In the genomic region with DNA sequence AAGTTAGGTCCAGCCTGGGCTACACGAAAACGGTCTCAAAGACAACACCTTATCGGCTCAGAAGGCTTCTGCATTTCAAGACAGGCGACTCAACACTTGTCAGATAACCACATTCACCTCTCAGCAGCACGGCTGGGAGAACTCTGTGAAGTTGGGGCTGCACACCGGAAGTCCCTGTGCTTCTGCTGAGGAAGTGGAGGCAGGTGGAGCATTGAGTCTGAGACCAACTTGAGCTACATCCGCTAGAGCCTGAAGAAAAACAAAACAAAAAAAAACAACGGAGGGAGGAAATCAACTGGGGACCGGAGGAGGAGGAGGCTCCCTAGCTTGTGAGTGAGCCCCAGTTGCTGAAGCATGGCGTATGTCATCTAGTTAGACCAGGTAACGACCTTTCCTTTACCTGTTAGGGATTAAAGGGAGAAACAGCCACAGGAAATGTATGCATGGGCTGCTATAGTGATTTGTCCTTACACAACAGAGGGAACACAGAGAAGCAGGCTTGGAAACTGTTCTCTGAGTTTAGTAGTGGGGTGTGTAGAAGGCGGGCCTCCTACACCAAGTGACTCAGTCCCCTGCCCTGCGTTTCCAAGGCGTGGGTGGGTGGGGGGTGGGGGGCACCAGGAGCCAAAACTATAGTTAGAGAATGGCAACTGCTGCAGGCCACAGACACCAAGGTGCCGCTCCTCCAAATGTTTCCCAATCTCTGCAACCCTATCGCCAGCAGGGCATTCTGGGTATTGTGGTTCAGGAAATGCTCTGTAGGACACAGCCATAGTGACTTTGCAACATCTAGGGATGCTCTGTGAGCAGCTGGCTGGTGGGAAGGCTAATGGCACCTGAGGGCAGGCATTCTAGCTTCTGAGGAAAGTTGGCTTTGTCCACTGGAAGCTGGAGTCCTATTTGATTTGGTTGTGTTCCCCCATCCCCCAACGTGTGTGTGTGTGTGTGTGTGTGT, we compare ENCODE assay signal across 7 mouse cellular contexts. TPM values are rescaled to one million over a fixed set of nuclear protein-coding genes. Genes with fewer than 3 reads are reported as not detected.
A peak's percentile ranks its signal among the peaks of the same experiment; 100 is the strongest.
DNase-seq lines count a peak whose midpoint lies in the region; ATAC-seq and TF ChIP-seq lines count a peak whose summit lies in the region.

A gene (plus strand): TSS at position 199 of the 955 bp plus-strand sequence.

- no peak within 1 kb of the TSS for H3K4me2 ChIP-seq in midbrain, postnatal 0 days (ENCODE audit: low read depth, low read length, poor library complexity, severe bottlenecking)

- H3K27ac ChIP-seq in MEL (ENCODE audit: control insufficient read depth, low read depth, low read length), result peak within 1 kb of the TSS; percentile 99
- H3K27ac ChIP-seq in midbrain, postnatal 0 days (ENCODE audit: low read depth, low read length), result no peak within 1 kb of the TSS

- H3K79me2 ChIP-seq in MEL (ENCODE audit: control insufficient read depth, insufficient read depth, low read length, poor library complexity), result peaks cover 33% of the 10 kb centered on the region

- intact Hi-C loops in heart, postnatal 25 days (cut with DNase I), result no loop called here
- intact Hi-C loops in left cerebral cortex, postnatal 36 days (cut with DNase I), result no loop called here

- peak within 1 kb of the TSS; percentile 68 for H3K9ac ChIP-seq in MEL (ENCODE audit: control insufficient read depth, low read depth, low read length, poor library complexity, severe bottlenecking)
- H3K9ac ChIP-seq in midbrain, postnatal 0 days (replicated peaks; ENCODE audit: low read length, poor library complexity, severe bottlenecking), result no peak within 1 kb of the TSS

- H3K9me3 ChIP-seq in MEL (replicated peaks; ENCODE audit: insufficient read depth, low read length), result no peaks in the 10 kb centered on the region
- no peaks in the 10 kb centered on the region for H3K9me3 ChIP-seq in midbrain, postnatal 0 days (ENCODE audit: low read length)

- H3K36me3 ChIP-seq in MEL (ENCODE audit: control insufficient read depth in 1 of 2, insufficient read depth in 2 of 2, low read length in 2 of 2), result peaks cover 0 to 36% of the 10 kb centered on the region in 2 experiments; a peak in 2 of 4 replicates
- H3K36me3 ChIP-seq in midbrain, postnatal 0 days (ENCODE audit: insufficient read depth, low read length), result no peaks in the 10 kb centered on the region

- no peak for TF ChIP-seq RAD21 in MEL (IDR thresholded peaks at IDR 0.05; ENCODE audit: low read depth, low read length)

- no peak for TF ChIP-seq CTCF in MEL (IDR thresholded peaks at IDR 0.05 in 2 of 3, conservative IDR thresholded peaks at IDR 0.05 in 1 of 3; ENCODE audit: control insufficient read depth in 1 of 3, insufficient read depth in 1 of 3, low read depth in 2 of 3, low read length in 3 of 3, poor library complexity in 1 of 3, severe bottlenecking in 1 of 3)
- TF ChIP-seq CTCF in midbrain, postnatal 0 days (IDR thresholded peaks at IDR 0.05), result no peak

- peaks cover 9 to 28% of the 10 kb centered on the region in 2 experiments for H3K4me1 ChIP-seq in MEL (ENCODE audit: control insufficient read depth in 1 of 2, insufficient read depth in 2 of 2, low read length in 2 of 2)
- no peaks in the 10 kb centered on the region; the same call in 1 of the 2 replicates for H3K4me1 ChIP-seq in midbrain, postnatal 0 days (ENCODE audit: insufficient read depth, low read length)

- H3K27me3 ChIP-seq in MEL (ENCODE audit: control insufficient read depth in 1 of 2, insufficient read depth in 2 of 2, low read length in 2 of 2), result no peaks in the 10 kb centered on the region
- no peaks in the 10 kb centered on the region for H3K27me3 ChIP-seq in midbrain, postnatal 0 days (ENCODE audit: insufficient read depth, low read length)

- H3K4me3 ChIP-seq in MEL (ENCODE audit: control insufficient read depth in 1 of 2, insufficient read depth in 1 of 2, low read depth in 2 of 2, low read length in 2 of 2), result peak within 1 kb of the TSS; percentile 61 to 67
- no peak within 1 kb of the TSS for H3K4me3 ChIP-seq in midbrain, postnatal 0 days (ENCODE audit: low read depth, low read length)

- TF ChIP-seq POLR2A in MEL (IDR thresholded peaks at IDR 0.05; ENCODE audit: control insufficient read depth in 1 of 2, insufficient read depth in 1 of 2, low read depth in 1 of 2, low read length in 2 of 2, poor library complexity in 1 of 2), result peak in 1 of 2 experiments; percentile 52; a peak in 1 of 4 replicates

- ATAC-seq in erythroid progenitor cell, adult 5-6 weeks (replicated peaks; ENCODE audit: low FRiP score, poor library complexity, severe bottlenecking), result peak; percentile 80
- ATAC-seq in midbrain, postnatal 0 days (ENCODE audit: low FRiP score), result no peak

- WGBS in midbrain, postnatal 0 days, result 80% methylated on average over 17 of the region's 17 CpGs

- TF ChIP-seq EP300 in MEL (IDR thresholded peaks at IDR 0.05; ENCODE audit: low read depth in 1 of 2, low read length in 2 of 2), result peak; percentile 68 to 81

- DNase-seq in CD4-positive, CD25-positive, alpha-beta regulatory T cell, adult 2 months (ENCODE audit: low read depth, low spot score), result peak; percentile 91
- DNase-seq in MEL (ENCODE audit: low read depth, low spot score), result peak; percentile 96
- DNase-seq in heart, postnatal 25 days (ENCODE audit: low spot score), result no peak
- peak; percentile 18 to 39 for DNase-seq in left cerebral cortex, postnatal 36 days (ENCODE audit: low spot score in 2 of 2)
- no peak for DNase-seq in midbrain, postnatal 0 days (ENCODE audit: low spot score)
- no peak for DNase-seq in embryo, embryonic 11 days

TF ChIP-seq in MEL, 35 proteins besides CTCF, POLR2A, EP300 and RAD21 (continues in another document):
- TF ChIP-seq ZMIZ1 (IDR thresholded peaks at IDR 0.05; ENCODE audit: low read depth, low read length) (no peak), MAZ (IDR thresholded peaks at IDR 0.05; ENCODE audit: low read depth, low read length) (no peak), E2F4 (IDR thresholded peaks at IDR 0.05; ENCODE audit: borderline replicate concordance, low read depth, low read length) (no peak), KAT2A (conservative IDR thresholded peaks at IDR 0.05; ENCODE audit: low read depth, low read length) (no peak; the same call in 1 of the 2 replicates), ETS1 (IDR thresholded peaks at IDR 0.05; ENCODE audit: low read depth, low read length) (peak; percentile 81), MYB (IDR thresholded peaks at IDR 0.05; ENCODE audit: low read depth, low read length) (no peak), ELF1 (IDR thresholded peaks at IDR 0.05; ENCODE audit: low read depth, low read length) (peak; percentile 83), SIN3A (IDR thresholded peaks at IDR 0.05; ENCODE audit: low read length) (peak; percentile 83), ZC3H11A (IDR thresholded peaks at IDR 0.05; ENCODE audit: low read depth, low read length) (no peak), TAL1 (IDR thresholded peaks at IDR 0.05; ENCODE audit: low read length) (peak; percentile 69), POLR2AphosphoS5 (IDR thresholded peaks at IDR 0.05; ENCODE audit: borderline replicate concordance, low read depth, low read length) (no peak), MXI1 (IDR thresholded peaks at IDR 0.05; ENCODE audit: low read depth, low read length) (peak; percentile 39), UBTF (IDR thresholded peaks at IDR 0.05; ENCODE audit: borderline replicate concordance, insufficient read depth, low read depth, low read length) (no peak), RCOR1 (IDR thresholded peaks at IDR 0.05; ENCODE audit: low read depth, low read length) (peak; percentile 70), HCFC1 (IDR thresholded peaks at IDR 0.05; ENCODE audit: low read depth, low read length) (peak; percentile 86), ZNF384 (IDR thresholded peaks at IDR 0.05; ENCODE audit: low read depth, low read length) (peak; percentile 66), TBP (IDR thresholded peaks at IDR 0.05; ENCODE audit: low read depth, low read length) (peak; percentile 59), GATA1 (IDR thresholded peaks at IDR 0.05; ENCODE audit: low read depth, low read length) (peak; percentile 85), NELFE (IDR thresholded peaks at IDR 0.05; ENCODE audit: low read depth, low read length) (0 out of 2 replicates have a peak, but pooled peaks have one; percentile 9), USF2 (IDR thresholded peaks at IDR 0.05; ENCODE audit: borderline replicate concordance in 1 of 2, insufficient read depth in 1 of 2, low read depth in 1 of 2, low read length in 2 of 2) (no peak), MAX (IDR thresholded peaks at IDR 0.05; ENCODE audit: low read length) (peak; percentile 26), CHD2 (IDR thresholded peaks at IDR 0.05; ENCODE audit: low read length) (no peak), BHLHE40 (IDR thresholded peaks at IDR 0.05; ENCODE audit: borderline replicate concordance, low read depth, low read length) (no peak), JUND (IDR thresholded peaks at IDR 0.05; ENCODE audit: low read depth, low read length) (no peak), TCF12 (IDR thresholded peaks at IDR 0.05; ENCODE audit: low read depth, low read length) (peak; percentile 79), SMC3 (IDR thresholded peaks at IDR 0.05; ENCODE audit: low read depth, low read length) (no peak), MAFK (IDR thresholded peaks at IDR 0.05; ENCODE audit: borderline replicate concordance, low read depth, low read length) (no peak), MYC (IDR thresholded peaks at IDR 0.05; ENCODE audit: low read depth, low read length) (peak; percentile 51; the same call in 1 of the 2 replicates), NRF1 (IDR thresholded peaks at IDR 0.05; ENCODE audit: insufficient read depth, low read depth, low read length, poor library complexity, severe bottlenecking) (no peak), POLR2AphosphoS2 (IDR thresholded peaks at IDR 0.05; ENCODE audit: low read length) (no peak), CHD1 (IDR thresholded peaks at IDR 0.05; ENCODE audit: low read depth, low read length) (peak; percentile 54; the same call in 1 of the 2 replicates), USF1 (IDR thresholded peaks at IDR 0.05; ENCODE audit: low read depth, low read length) (no peak)

RNA-seq across cellular contexts. Expression of the gene that starts here (rescaled TPM):
- 868 and 882 TPM in 2 replicates for total RNA-seq in MEL (2012; rRNA removed)
- polyA plus RNA-seq in MEL (2012; ENCODE audit: insufficient read depth in 1 of 2, insufficient read length in 2 of 2, low read depth in 1 of 2, low replicate concordance in 2 of 2, missing spikeins in 1 of 2), result 1,000 to 10,000 TPM in 1 of 2 experiments, 100 to 1,000 TPM in 1; 722 to 2,287 TPM
- 403 and 407 TPM in 2 replicates for total RNA-seq in erythroid progenitor cell, adult 5-6 weeks (2015; ENCODE audit: low replicate concordance)
- 524 and 658 TPM in 2 replicates for total RNA-seq in erythroid progenitor cell, adult 5-6 weeks (2017; ENCODE audit: low replicate concordance)
- 100 to 1,000 TPM; 192 to 213 TPM for total RNA-seq in heart, postnatal 25 days (2021)
- total RNA-seq in left cerebral cortex, postnatal 36 days (2021), result 100 to 1,000 TPM; 122 to 123 TPM
- 154 and 159 TPM in 2 replicates for total RNA-seq in midbrain, postnatal 0 days (2014; rRNA removed)
- polyA plus RNA-seq in midbrain, postnatal 0 days (2015; fragmentation: Nextera tagmentation; extraction: Ambion mirVana), result 173 and 183 TPM in 2 replicates

Comparison
In these comparisons a context has a peak if more than half of its experiments do, and no peak if none do; other contexts are left out.
1. DNase-seq: peak in CD4-positive, CD25-positive, alpha-beta regulatory T cell, adult 2 months (single experiment), MEL (single experiment) and left cerebral cortex, postnatal 36 days (2 of 2); none in heart, postnatal 25 days (single experiment), midbrain, postnatal 0 days (single experiment) and embryo, embryonic 11 days (single experiment).